Mouse (Mus musculus) neural tube, embryonic 13.5 days (tissue): Measurements from ENCODE around the gene Gfra1. TPM values are rescaled to one million over a fixed set of nuclear protein-coding genes. Genes with fewer than 3 reads are reported as not detected.
A peak's percentile ranks its signal among the peaks of the same experiment; 100 is the strongest.

Experiments used
- ATAC-seq: fragments of 200-750 bp; cut with Nextera tagmentation; 2 replicates; pipeline ENCODE4 v1.8.0; 2017; ENCODE audit warnings: low read depth, mild to moderate bottlenecking, moderate TSS enrichment, moderate library complexity
- H3K27ac ChIP-seq: fragments of 300-500 bp; sonication (generic); replicated peaks from 2 replicates; pipeline ENCODE4 v1.5.1; 2015; ENCODE audit warnings: moderate library complexity, mild to moderate bottlenecking, inconsistent platforms
- H3K27me3 ChIP-seq: fragments of 300-500 bp; sonication (generic); 2 replicates; pipeline ENCODE4 v1.6.1; 2015; ENCODE audit warnings: mild to moderate bottlenecking, inconsistent platforms
- H3K36me3 ChIP-seq: fragments of 300-500 bp; sonication (generic); 2 replicates; pipeline ENCODE4 v1.6.1; 2015; ENCODE audit warnings: mild to moderate bottlenecking, inconsistent platforms
- H3K4me1 ChIP-seq: fragments of 300-500 bp; sonication (generic); replicated peaks from 2 replicates; pipeline ENCODE4 v1.6.1; 2015; ENCODE audit warnings: inconsistent platforms
- H3K4me2 ChIP-seq: fragments of 300-500 bp; sonication (generic); 2 replicates; pipeline ENCODE4 v1.6.1; 2015; ENCODE audit warnings: inconsistent platforms, mild to moderate bottlenecking, moderate library complexity
- H3K4me3 ChIP-seq: fragments of 300-500 bp; sonication (generic); 2 replicates; pipeline ENCODE4 v1.5.1; 2015; ENCODE audit warnings: mild to moderate bottlenecking, inconsistent platforms
- H3K9ac ChIP-seq: fragments of 300-500 bp; sonication (generic); 2 replicates; pipeline ENCODE4 v1.6.1; 2015; ENCODE audit warnings: moderate library complexity, mild to moderate bottlenecking, inconsistent platforms
- H3K9me3 ChIP-seq: fragments of 300-500 bp; sonication (generic); 2 replicates; pipeline ENCODE4 v1.6.1; 2016; ENCODE audit warnings: inconsistent platforms
- WGBS: fragments of 180-500 bp; shearing (Covaris S2); methylation state at CpG from one replicate; pipeline ENCODE4 v1.1.7; 2015; 5-methylcytosine and 5-hydroxymethylcytosine counted together
- polyA plus RNA-seq: library from polyadenylated mRNA; unstranded; fragments of >200 nt; fragmentation: Nextera tagmentation; extraction: Ambion mirVana; gene quantifications from 2 replicates; pipeline ENCODE4 v1.2.1, GENCODE M21; 2015

The Gfra1 gene
- polyA plus RNA-seq, 1 experiment from 2014 or later, result 72.7 TPM

DNA sequence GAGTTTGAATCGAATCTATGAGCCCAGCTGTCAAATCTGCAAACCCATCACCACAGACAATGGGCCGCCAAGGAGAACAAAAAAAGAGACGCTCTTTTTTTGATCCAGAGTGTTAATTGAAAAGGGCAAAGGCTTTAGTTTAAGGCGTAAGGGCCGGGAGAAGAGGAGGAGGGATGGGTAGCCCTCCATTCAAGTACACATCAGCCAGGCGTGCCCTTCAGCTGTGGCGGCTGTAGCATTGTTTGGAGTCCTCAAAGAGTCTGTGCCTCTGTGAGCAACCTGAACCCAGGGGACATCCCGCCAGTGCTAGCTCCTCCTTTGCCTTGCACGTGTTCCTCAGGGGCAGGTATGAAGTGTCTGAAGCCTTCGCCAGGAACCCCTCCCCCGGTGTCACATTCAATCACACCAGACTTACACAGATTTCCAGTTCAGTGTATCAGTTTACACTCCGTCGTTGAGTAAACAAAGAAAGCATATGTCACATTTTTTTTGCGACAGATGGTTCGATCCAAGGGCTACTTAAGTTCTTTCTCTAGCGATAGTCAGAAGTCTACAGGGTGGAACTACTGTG lies 867 bp upstream of the Gfra1 start:
- Histone ChIP-seq H3K27ac (peak overlapping the region; percentile 93), H3K4me2 (peak overlapping the region; percentile 92), H3K27me3 (no peaks in the 10 kb centered on the region; the same call in 1 of the 2 replicates), H3K9me3 (no peaks in the 10 kb centered on the region), H3K4me3 (peak overlapping the region; percentile 67), H3K4me1 (peaks cover 58% of the 10 kb centered on the region), H3K36me3 (no peaks in the 10 kb centered on the region), H3K9ac (peak overlapping the region; percentile 85)
- WGBS, result 5% methylated on average over 16 of the region's 16 CpGs
- no peak for ATAC-seq

- H3K9ac ChIP-seq, result peak overlapping the region; percentile 85
- H3K4me1 ChIP-seq, result peaks cover 64% of the 10 kb centered on the region
- no peaks in the 10 kb centered on the region; the same call in 1 of the 2 replicates for H3K27me3 ChIP-seq
- no peaks in the 10 kb centered on the region for H3K36me3 ChIP-seq
- WGBS, result under 1% methylated on average over 21 of the region's 21 CpGs
- ATAC-seq, result peak; percentile 66
- H3K27ac ChIP-seq, result peak overlapping the region; percentile 93
- H3K9me3 ChIP-seq, result no peaks in the 10 kb centered on the region
- peak overlapping the region; percentile 92 for H3K4me2 ChIP-seq
- H3K4me3 ChIP-seq, result peak overlapping the region; percentile 67
Observed at GRCm38 (mm10) chr19:58455061-58455495, 631 bp downstream of the Gfra1 start.

DNA sequence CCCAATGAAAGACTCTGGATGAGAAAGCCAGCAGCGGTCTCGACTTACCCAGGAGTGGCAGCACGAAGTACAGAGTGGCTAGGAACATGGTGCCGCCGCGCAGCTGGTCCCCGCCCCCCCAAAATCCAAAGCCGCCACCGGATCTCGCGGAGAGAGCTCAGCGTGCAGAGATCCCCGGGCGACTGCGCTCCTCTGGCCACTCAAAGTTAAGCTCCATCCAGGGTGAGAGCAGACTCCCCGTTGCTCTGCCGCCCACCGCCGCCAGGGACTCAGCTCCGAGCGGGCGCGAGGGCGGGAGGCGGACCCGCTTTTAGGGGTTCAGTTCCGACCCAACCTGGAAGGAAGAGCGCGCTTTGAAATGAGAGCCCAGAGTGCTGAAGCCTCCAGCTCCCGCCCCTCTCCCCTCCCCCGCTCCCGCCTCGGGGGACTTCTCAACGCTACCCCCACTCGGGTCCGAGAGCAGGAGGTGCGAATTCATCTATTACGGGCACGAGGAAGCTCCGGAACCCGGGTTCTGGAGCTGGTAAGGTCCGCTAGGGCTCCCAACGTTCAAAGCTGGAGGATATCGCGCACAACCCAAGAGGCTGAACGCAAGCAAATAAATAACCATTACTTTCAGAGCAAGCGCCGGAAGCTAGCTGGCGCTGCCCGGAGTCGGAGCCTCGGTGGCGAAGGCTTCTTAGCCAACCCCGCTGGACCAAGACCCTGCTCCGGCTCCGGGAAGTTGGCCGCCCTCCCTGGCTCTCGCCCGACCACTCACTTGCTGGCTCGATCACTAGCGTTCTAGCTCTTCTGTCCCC lies 1.2 kb downstream of the Gfra1 start:
- under 1% methylated on average over 61 of the region's 61 CpGs for WGBS
- peak overlapping the region; percentile 85 for H3K9ac ChIP-seq
- peak overlapping the region; percentile 92 for H3K4me2 ChIP-seq
- H3K27ac ChIP-seq, result peak overlapping the region; percentile 93
- 0 out of 2 replicates have a peak, but pooled peaks cover 5% of the 10 kb centered on the region for H3K36me3 ChIP-seq
- peaks cover 67% of the 10 kb centered on the region for H3K4me1 ChIP-seq
- H3K9me3 ChIP-seq, result no peaks in the 10 kb centered on the region
- no peaks in the 10 kb centered on the region; the same call in 1 of the 2 replicates for H3K27me3 ChIP-seq
- peak; percentile 44 for ATAC-seq
- peak overlapping the region; percentile 67 for H3K4me3 ChIP-seq

GRCm38 (mm10) chr19:58453581-58453980 lies 2.1 kb downstream of the Gfra1 start:
- H3K9ac ChIP-seq, result peak overlapping the region; percentile 85
- no peaks in the 10 kb centered on the region; the same call in 1 of the 2 replicates for H3K27me3 ChIP-seq
- peaks cover 76% of the 10 kb centered on the region for H3K4me1 ChIP-seq
- peak overlapping the region; percentile 92 for H3K4me2 ChIP-seq
- H3K27ac ChIP-seq, result peak overlapping the region; percentile 93
- H3K36me3 ChIP-seq, result peaks cover 11% of the 10 kb centered on the region
- H3K4me3 ChIP-seq, result peak overlapping the region; percentile 67
- no peaks in the 10 kb centered on the region for H3K9me3 ChIP-seq
- no peak for ATAC-seq
- under 1% methylated on average over 22 of the region's 22 CpGs for WGBS

- Histone ChIP-seq H3K27ac (peak overlapping the region; percentile 93), H3K9me3 (no peaks in the 10 kb centered on the region), H3K4me3 (peak overlapping the region; percentile 67), H3K4me2 (peak overlapping the region; percentile 92), H3K36me3 (peaks cover 11% of the 10 kb centered on the region), H3K4me1 (peaks cover 81% of the 10 kb centered on the region), H3K27me3 (no peaks in the 10 kb centered on the region; the same call in 1 of the 2 replicates), H3K9ac (peak overlapping the region; percentile 85)
- ATAC-seq, result no peak
- 3% methylated on average over 20 of the region's 20 CpGs for WGBS
Observed at GRCm38 (mm10) chr19:58452941-58453551, 2.7 kb downstream of the Gfra1 start.

DNA sequence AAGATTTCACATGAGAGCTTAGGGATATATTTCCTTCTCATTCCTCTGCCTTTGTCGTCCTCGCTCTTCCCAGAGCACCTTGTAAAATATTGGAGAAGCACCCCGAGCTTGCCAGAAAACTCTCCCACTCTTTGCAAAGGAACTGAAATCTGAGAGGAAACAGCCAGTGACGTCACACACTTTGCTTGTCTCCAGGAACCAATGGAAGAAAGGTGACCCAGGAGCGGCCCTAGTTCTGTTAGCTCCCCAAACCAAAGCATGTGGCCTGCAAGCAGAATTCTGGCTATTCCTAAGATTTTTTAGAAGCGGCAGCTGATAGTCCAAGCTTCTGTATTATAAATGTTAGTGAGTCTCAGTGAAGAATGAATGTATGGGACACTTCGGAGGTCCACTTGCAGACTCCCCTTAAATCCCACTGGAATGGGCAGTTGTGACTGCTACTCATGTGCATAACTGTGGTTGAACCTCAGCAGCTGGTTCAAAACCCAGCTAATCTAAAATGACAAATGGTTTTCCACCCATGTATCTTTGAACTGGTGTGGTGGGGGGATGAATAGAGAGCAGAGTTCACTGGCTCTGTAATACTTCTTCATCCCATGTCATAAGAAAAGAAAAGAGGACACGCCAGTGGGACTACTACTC lies 3.4 kb downstream of the Gfra1 start:
- Histone ChIP-seq H3K4me1 (peaks cover 84% of the 10 kb centered on the region), H3K9me3 (no peaks in the 10 kb centered on the region), H3K4me3 (peak overlapping the region; percentile 67), H3K4me2 (peak overlapping the region; percentile 92), H3K27ac (peak overlapping the region; percentile 93), H3K27me3 (no peaks in the 10 kb centered on the region; the same call in 1 of the 2 replicates), H3K36me3 (peaks cover 11% of the 10 kb centered on the region), H3K9ac (peak overlapping the region; percentile 85)
- ATAC-seq, result no peak
- WGBS, result 44% methylated on average over 8 of the region's 8 CpGs

DNA sequence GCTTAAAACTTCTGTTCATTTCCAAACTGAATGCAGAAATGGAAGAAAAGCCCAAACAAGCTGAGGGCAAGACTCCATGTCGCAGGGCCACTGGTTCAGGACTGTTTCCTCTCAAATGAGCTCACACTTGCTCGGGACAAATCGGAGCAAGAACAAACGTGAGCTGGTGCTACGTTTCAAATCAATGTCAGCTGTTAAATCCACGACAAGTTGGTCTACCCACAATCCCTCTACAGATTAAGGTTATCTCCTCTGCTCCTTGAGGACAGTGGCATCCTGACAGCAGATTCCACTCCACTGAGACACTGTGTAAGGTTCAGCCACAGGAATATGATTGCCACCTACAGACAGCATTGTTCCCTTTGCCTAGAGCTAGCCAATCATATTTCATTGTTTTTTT lies 4.4 kb downstream of the Gfra1 start:
- 52% methylated on average over 6 of the region's 6 CpGs for WGBS
- ATAC-seq, result no peak
- Histone ChIP-seq H3K4me3 (peak overlapping the region; percentile 67), H3K9ac (peak overlapping the region; percentile 47), H3K27me3 (no peaks in the 10 kb centered on the region), H3K9me3 (no peaks in the 10 kb centered on the region), H3K4me2 (peak overlapping the region; percentile 92), H3K27ac (peak overlapping the region; percentile 93), H3K36me3 (peaks cover 11% of the 10 kb centered on the region), H3K4me1 (peaks cover 83% of the 10 kb centered on the region)

DNA sequence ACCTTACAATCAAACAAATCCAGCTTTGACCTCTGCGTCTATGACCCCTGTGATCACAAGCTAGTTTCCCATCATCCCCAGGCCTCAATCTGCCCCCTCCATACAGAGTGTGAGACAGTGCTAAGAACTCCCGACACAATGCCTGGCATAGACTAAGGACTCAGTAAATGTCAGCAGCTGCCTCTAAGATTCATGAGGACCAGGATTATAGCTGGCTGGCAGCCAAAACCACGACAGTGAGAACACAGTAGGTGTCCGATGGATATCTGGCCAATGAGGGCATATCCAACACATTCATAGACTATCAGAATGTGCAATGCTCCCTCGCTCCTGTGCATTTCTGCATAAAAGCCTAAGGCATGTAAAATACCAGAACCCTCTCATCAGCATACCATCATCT lies 5.0 kb downstream of the Gfra1 start:
- peak overlapping the region; percentile 67 for H3K4me3 ChIP-seq
- 0 out of 2 replicates have a peak, but pooled peaks have one; percentile 32 for ATAC-seq

GRCm38 (mm10) chr19:58442785-58443732 lies 12.7 kb downstream of the Gfra1 start:
- 17% methylated on average over 10 of the region's 10 CpGs for WGBS
- Histone ChIP-seq H3K4me2 (peak overlapping the region; percentile 28), H3K9me3 (no peaks in the 10 kb centered on the region), H3K27me3 (no peaks in the 10 kb centered on the region), H3K4me3 (no peak overlapping the region), H3K27ac (peak overlapping the region; percentile 82), H3K36me3 (peaks cover 4% of the 10 kb centered on the region), H3K4me1 (peaks cover 71% of the 10 kb centered on the region), H3K9ac (no peak overlapping the region)
- ATAC-seq, result 0 out of 2 replicates have a peak, but pooled peaks have one; percentile 20

More for the DNA sequence above, 5.0 kb downstream of the Gfra1 start:
- no peaks in the 10 kb centered on the region for H3K27me3 ChIP-seq
- H3K9ac ChIP-seq, result peak overlapping the region; percentile 47
- peak overlapping the region; percentile 92 for H3K4me2 ChIP-seq
- peaks cover 78% of the 10 kb centered on the region for H3K4me1 ChIP-seq
- H3K9me3 ChIP-seq, result no peaks in the 10 kb centered on the region
- H3K27ac ChIP-seq, result peak overlapping the region; percentile 93
- peaks cover 11% of the 10 kb centered on the region for H3K36me3 ChIP-seq
- WGBS, result 19% methylated on average over 5 of the region's 5 CpGs

GRCm38 (mm10) chr19:58441785-58442184 lies 13.9 kb downstream of the Gfra1 start:
- no peak overlapping the region for H3K4me3 ChIP-seq
- H3K9me3 ChIP-seq, result no peaks in the 10 kb centered on the region
- peaks cover 75% of the 10 kb centered on the region for H3K4me1 ChIP-seq
- H3K27me3 ChIP-seq, result no peaks in the 10 kb centered on the region
- 42% methylated on average over 7 of the region's 7 CpGs for WGBS
- no peak overlapping the region for H3K4me2 ChIP-seq
- ATAC-seq, result no peak
- no peak overlapping the region for H3K9ac ChIP-seq
- H3K36me3 ChIP-seq, result peaks cover 4% of the 10 kb centered on the region
- no peak overlapping the region for H3K27ac ChIP-seq

DNA sequence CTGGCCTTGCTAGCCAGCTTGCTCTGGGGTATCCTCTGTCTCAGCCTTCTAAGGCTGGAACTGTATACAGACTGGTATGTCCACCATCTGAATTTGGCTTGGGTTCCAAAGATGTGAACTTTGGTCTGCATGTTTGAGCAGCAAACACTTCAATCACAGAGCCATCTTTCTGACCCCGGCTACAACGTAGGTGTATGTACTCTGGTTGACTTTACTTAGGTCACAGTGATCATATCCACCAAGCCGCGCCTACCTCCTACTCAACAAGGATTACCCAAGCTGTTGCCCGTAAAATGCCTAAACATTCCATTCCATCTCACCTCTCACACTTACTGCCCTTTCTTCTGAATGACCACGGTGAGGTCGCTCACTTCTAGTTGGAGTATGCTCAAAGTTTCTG lies 14.5 kb downstream of the Gfra1 start:
- 90% methylated on average over 7 of the region's 7 CpGs for WGBS
- Histone ChIP-seq H3K9ac (no peak overlapping the region), H3K36me3 (peaks cover 4% of the 10 kb centered on the region), H3K4me3 (no peak overlapping the region), H3K4me2 (no peak overlapping the region), H3K4me1 (peaks cover 79% of the 10 kb centered on the region), H3K27me3 (no peaks in the 10 kb centered on the region), H3K27ac (no peak overlapping the region), H3K9me3 (no peaks in the 10 kb centered on the region)
- no peak for ATAC-seq
